Mouse (Mus musculus): ENCODE results near the gene Cenpj. TPM values are rescaled to one million over a fixed set of nuclear protein-coding genes. Genes with fewer than 3 reads are reported as not detected.

Gene Cenpj
- 1.7 and 2.7 TPM in 2 replicates for polyA plus RNA-seq (2012; rRNA removed)

DNA sequence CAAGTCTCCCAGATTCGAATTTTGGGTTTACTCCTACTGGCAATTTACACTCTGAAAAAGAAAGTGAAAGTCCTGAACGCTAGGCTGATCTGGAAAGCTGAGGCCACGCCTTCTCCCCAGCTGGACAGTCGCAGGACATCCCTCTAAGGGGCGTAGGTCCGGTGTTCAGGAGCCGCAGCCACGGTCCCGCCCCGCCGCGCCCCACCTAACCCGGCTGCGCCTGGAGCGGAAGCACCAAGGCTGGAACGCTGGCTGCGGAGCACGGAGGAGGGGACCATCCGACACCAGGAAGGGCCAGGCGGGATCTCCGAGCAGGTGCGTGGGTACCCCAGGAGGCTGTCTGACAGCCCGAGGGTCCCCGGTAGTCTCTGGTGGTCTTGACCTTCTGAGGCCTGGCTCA lies at the start of gene Cenpj, which contains the start of gene Parp4:
Cenpj (minus strand) TSS at position 10 of the 400 bp plus-strand sequence.
Parp4 (plus strand) TSS at position 204 of the 400 bp plus-strand sequence.

Other genes with a start within 250 kb of the Cenpj start
- gene Atp12a, start 210.4 kb downstream of the Cenpj start, polyA plus RNA-seq (2012; rRNA removed): 52.1 and 62.0 TPM in 2 replicates
- not detected in 2 replicates for gene Rnf17, start 172.8 kb downstream of the Cenpj start, polyA plus RNA-seq (2012; rRNA removed)
- 4.7 and 5.4 TPM in 2 replicates for gene Parp4, start 194 bp upstream of the Cenpj start, polyA plus RNA-seq (2012; rRNA removed)
- 1.4 TPM in 2 replicates for gene Mphosph8, start 92.8 kb upstream of the Cenpj start, polyA plus RNA-seq (2012; rRNA removed)
- gene Pspc1, start 202.9 kb upstream of the Cenpj start, polyA plus RNA-seq (2012; rRNA removed): 3.6 and 3.9 TPM in 2 replicates
- gene Zmym5, start 236.3 kb upstream of the Cenpj start, polyA plus RNA-seq (2012; rRNA removed): 2.4 and 3.5 TPM in 2 replicates